Mouse (Mus musculus): ENCODE measurements around the gene Tor4a. TPM values are rescaled to one million over a fixed set of nuclear protein-coding genes. Genes with fewer than 3 reads are reported as not detected.
A peak's percentile ranks its signal among the peaks of the same experiment; 100 is the strongest.

The Tor4a gene
- total RNA-seq, 2 experiments from 2014 or later = 2.7 to 2.9 TPM

GRCm38 (mm10) chr2:25225811-25226379 lies 29.2 kb upstream of the Tor4a start:
- DNase-seq (ENCODE audit: low spot score in 2 of 2) = no peak

DNA sequence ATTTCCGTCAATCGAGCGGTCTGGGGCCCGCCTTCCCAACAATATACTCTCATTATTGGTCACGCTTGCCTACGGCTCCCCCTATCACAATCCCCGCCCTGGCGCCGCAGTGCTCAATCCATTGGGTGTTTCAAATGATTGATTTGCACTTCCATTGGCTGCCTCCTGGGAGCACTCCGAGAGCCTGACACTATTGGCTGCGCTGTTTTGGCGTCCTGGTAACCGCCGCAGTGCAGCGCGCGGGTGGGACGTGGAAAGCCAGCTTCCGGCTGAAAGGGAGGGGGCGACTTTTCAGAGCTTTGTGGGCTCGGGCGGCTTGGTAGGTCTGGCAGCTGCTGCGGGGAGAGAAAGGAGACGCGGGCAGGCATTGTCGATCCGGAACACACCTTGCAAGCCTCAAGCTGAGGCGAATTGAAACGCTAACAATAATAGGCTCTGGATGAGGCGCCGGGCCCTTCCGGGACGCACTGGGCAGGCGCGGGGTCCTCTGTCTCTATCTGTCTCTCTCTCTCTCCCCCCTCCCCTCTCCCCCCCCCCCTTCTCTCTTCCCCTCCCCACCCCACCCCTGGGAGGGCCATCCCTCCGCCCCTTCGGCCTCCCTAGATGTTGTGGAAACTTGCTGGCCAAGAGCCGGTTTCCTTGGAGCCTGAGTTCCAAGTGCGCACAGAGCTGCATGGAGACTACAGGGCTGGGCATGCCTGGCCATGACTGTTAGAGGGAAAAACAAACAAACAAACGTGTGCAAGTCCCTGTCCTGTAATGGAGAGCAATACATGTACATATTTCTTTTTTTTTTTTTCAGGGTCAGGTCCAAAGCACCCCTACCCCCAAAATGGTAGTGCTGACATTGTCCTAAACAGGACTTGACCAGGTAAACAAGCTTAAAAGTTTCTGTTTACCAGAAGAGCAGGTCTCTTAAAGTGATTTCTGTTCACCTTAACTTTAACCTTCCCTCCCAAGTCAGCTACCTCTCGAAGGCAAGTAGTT lies 28.4 kb upstream of the Tor4a start:
- peak; percentile 89 to 96 for DNase-seq (ENCODE audit: low spot score in 2 of 2)

DNA sequence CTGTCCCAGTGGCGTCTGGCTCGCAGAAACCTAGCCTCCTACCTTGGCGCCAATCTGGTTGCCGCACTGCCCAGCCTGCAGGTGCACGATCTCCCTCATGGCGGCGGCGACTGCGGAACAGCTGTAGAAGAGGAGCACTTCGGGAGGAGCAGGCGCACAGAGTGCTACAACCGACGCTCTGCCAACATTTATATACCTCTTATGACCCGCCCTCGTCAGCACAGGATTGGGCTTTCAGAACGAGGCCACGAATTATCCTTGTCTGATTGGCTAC lies 27.7 kb upstream of the Tor4a start, which contains the start of gene Tubb4b:
Gene Tubb4b, minus strand, starts transcription at position 211 of the 274 bp plus-strand sequence.
- DNase-seq (ENCODE audit: low spot score in 2 of 2) = no peak

DNA sequence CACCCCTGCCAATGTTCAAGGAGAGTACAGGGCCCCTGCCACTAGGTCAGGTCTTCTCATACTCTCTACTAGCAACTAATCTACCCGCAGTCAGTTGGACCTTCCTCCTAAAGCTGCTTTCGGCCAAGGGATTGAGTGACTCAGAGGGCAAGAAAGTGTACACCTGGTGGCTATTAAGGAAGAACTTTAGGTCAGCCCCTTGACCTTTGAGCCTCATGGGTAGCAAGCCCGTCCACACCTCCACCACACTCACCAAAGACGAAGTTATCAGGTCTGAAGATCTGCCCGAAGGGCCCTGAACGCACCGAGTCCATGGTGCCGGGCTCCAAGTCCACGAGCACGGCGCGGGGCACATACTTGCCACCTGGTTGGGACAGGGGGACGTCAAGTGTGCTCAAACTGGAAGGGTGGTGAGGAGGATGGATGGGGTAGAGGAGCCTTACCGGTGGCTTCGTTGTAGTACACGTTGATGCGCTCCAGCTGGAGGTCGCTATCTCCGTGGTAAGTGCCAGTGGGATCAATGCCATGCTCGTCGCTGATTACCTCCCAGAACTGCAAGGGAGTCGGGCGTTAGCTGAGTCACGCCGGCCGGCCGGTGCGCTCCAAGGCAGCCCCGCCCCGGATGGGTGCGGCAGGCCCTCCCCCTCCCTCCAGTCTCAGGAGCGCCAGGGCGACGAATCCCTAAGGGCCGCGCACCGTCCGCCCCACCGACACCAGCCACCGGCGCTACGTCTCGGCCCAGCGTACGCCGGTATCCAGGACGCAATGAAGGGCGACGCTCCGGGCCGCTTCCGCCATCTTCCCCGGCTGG lies 27.2 kb upstream of the Tor4a start:
- DNase-seq (ENCODE audit: low spot score in 2 of 2) = peak; percentile 63 to 74

DNA sequence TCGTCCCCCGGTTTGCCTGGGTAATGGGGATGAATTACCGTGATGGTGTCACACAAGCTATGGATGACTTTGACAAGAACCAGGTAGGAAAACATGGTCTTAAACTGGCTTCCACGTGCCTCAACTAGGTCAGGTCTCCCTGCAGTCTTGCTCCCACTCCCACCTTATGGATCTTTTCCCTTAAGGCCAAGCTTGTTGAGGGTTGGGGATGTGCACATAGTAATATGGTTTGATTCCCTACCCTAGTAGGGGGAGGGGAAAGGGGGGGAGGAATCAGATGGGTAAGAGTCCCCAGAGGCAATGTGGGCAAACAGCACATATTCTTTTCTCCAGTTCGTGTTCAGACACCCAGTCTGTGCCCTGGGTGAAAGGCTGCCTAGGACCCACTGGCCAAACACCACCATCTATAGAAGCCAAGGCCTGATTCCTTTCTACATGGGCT lies 24.7 kb upstream of the Tor4a start:
- DNase-seq (ENCODE audit: low spot score in 2 of 2) = no peak

DNA sequence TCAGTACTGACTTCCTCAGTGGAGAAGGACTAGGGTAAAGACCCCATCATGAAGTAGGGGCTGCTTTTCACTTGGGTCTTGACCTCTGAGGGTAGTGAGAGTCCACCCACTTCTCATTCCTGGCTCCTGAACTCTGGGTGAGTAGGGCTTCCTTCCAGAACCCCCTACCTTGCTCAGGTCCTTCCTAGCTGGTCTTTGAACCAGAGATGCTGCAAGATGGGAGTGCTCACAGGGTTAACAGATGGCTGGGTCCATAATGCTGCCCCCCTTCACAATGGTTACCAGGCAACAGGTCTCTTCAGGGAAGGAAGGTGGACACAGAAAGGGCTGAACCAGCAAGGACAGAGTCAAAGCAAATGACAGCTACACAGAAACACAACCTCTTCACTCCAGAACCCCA lies 21.8 kb upstream of the Tor4a start, which contains the start of gene Fam166a:
Gene Fam166a, plus strand, starts transcription at position 301 of the 400 bp plus-strand sequence.
- DNase-seq (ENCODE audit: low spot score in 2 of 2) = no peak

DNA sequence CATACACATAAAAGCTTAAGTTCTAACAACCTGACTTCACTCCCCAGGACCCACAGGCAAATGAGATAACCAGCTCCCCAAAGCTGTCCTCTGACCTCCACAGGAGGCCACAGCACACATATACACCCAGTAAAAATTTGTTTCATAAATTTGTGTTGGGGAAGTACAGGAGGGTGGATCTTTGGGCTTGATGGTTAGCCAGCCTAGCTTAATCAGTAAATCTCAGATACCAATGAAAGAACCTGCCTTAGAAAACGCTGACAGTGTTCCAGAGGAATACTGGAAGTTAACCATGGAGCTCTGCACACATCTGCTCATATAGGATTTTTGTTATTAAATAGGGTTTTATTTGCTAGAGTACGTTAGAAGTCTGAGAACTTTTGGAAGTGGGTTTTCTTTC lies 21.0 kb upstream of the Tor4a start:
- DNase-seq (ENCODE audit: low spot score in 2 of 2) = no peak

- DNase-seq (ENCODE audit: low spot score in 2 of 2) = no peak
These were observed 17.8 kb upstream of the Tor4a start, which contains the start of gene Stpg3 for GRCm38 (mm10) chr2:25214444-25214843. Stpg3 (minus strand) TSS chr2:25214637.

- DNase-seq (ENCODE audit: low spot score in 2 of 2) = no peak
These were observed 16.7 kb upstream of the Tor4a start for GRCm38 (mm10) chr2:25213266-25213865.

DNA sequence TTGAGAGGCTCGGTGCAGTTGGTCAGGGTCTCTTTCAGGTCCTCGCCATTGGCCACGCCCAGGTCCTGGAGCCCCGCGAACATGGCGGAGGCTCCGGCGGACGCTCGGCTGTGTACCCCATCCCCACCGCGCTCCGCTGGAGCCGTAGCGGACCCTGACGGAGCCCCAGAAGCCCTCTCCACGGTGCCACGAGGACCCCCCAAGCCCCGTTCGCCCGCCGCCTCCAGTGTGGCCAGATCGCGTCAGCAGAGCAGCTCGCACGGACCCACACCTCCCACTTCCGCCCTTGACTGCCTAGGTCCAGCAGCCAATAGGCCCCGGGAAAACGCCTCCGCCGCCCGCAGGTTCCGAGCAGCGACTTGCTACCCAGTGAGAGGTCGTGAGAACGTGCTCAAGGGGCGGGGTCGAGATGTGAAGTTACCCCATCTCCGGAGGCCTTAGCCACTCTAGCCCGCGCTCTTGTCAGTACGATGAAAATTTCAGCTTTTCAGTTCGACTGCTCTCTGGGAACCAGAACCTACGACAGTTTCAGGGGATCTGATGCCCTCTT lies 14.5 kb upstream of the Tor4a start, which contains the start of gene Nelfb:
Gene Nelfb, minus strand, starts transcription at position 369 of the 550 bp plus-strand sequence.
- peak; percentile 74 to 90 for DNase-seq (ENCODE audit: low spot score in 2 of 2)

DNA sequence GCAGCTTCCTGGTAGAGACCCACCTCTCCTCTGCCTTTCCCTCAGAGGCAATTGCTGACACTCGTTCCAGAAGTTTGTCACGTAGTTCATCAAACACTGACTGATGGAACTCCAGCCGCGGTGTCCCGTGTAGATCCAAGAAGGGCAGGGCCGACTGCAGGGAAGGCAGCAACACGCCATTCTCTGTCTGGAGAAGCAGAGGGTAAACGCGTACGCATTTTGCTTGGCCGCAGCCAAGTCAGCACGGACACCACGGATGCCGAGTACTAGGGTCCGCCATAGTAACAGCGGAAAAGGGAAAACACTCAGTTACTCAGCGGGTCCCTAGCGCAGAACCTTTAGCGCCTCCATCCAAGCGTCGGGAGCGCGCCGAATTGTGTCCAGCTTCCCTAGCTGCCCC lies 14.0 kb upstream of the Tor4a start:
- DNase-seq (ENCODE audit: low spot score in 2 of 2) = no peak

DNA sequence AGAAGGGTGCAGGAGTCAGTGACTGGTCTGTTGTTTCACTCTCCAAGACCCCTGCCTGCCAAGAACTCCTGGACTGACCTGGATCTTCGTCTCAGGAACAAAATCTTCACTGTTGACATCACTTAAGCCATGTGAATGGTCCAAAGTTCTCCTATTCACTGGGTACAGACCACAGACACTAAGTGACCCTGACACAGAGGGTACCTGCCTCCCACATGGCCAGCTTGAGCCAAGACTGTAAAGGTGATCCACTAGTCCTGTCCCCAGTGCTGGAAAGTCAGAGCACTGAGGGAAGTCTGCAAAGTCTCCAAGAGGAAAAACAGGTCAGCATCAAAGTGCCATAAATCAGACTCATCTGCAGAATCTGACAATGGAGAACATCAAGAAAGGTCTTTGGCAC lies 10.9 kb upstream of the Tor4a start:
- no peak for DNase-seq (ENCODE audit: low spot score in 2 of 2)

- DNase-seq (ENCODE audit: low spot score in 2 of 2) = no peak
These were observed 7.0 kb upstream of the Tor4a start for GRCm38 (mm10) chr2:25203631-25204214.

GRCm38 (mm10) chr2:25200631-25201030 lies 3.9 kb upstream of the Tor4a start:
- DNase-seq (ENCODE audit: low spot score in 2 of 2) = no peak

DNA sequence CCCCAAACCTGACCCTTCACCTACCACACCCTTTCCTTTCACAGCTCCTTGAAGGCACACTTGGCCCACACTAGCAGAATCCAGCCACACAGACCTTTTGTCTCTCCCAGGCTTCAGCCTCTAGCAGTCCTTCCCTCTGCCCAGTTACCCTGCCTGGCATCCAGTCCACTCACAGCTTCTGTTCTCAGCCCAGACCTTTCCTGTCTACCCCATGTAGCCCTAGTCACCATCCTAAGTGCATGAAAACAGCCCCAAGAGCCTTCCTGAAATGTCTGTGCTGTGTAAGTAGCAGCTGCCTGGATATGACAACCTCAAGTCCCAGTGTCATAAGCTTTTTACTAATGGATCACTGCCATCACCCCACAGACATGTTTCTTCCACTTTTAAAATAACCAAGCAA lies 1.3 kb upstream of the Tor4a start:
- no peak for DNase-seq (ENCODE audit: low spot score in 2 of 2)

GRCm38 (mm10) chr2:25197191-25197590 lies 505 bp upstream of the Tor4a start:
- DNase-seq (ENCODE audit: low spot score in 2 of 2) = no peak

GRCm38 (mm10) chr2:25195211-25196156 lies 1.2 kb downstream of the Tor4a start:
- DNase-seq (ENCODE audit: low spot score in 2 of 2) = peak in 1 of 2 experiments; percentile 38

DNA sequence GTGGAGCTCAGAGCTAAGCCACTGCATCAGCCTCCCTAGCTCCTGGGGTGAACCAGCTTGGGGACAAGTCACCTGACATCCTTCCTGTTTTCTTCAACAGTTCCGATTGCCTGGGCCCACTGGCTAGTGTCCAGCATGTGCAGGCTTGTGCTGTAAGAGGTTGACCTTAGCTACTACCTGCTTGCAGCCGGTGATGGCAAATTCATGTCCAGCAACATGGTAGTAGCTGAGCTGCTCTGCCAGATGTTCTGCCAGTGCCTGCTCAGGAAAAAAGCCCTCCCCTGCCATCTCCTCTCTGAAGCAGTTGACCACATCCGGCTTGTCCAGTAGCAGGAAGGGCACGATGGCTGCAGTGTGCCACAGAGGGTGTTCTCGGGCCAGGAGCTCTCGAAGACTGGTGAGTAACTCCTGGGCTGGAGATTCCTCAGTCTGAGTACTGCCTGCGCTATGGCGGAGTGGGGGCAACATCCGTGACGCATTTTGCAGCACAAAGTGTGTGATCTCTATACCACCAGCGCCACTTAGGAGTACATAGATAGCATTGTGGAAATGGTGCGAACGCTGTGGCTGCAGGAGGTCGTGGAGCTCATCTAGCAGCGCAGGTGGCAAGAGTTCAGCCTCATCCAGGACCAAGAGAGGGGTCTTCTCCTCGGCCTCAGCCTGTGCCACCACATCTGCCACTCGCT lies 2.1 kb downstream of the Tor4a start:
- DNase-seq (ENCODE audit: low spot score in 2 of 2) = no peak

GRCm38 (mm10) chr2:25194006-25194405 lies 2.7 kb downstream of the Tor4a start:
- DNase-seq (ENCODE audit: low spot score in 2 of 2) = no peak
